Mouse (Mus musculus): Measurements from ENCODE around the gene Ahnak.
"Not testable (repeated sequence)": the region's sequence is repeated elsewhere in the genome, so short reads cannot be mapped to it uniquely, and the experiment has no call there.

Gene Ahnak

GRCm38 (mm10) chr19:9041074-9041473 lies 52.0 kb downstream of the Ahnak start:
- DNase-seq (ENCODE audit: low read depth), result peak; percentile 56

- no peak for DNase-seq (ENCODE audit: low read depth)
Measured at GRCm38 (mm10) chr19:9043123-9043522, 54.0 kb downstream of the Ahnak start.

DNA sequence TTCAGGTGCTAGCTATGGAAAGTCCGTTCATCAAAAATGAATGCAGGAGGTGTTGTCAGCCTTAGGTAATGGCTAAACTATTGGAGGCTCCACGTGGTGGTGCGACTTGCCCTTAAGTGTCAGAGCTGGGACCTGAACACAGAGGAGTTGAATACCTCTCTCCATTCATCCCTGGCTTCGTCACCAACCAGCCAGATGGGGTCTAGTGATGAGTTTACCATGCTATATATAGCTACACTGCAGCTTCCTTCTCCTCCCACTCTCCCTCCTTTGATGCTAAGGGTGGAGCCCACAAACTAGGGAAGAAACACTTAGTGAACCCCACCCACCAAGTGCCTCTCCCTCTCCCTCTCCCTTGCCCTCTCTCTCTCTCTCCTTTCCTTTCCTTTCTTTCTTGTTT lies 55.2 kb downstream of the Ahnak start:
- no peak for DNase-seq (ENCODE audit: low read depth)

DNA sequence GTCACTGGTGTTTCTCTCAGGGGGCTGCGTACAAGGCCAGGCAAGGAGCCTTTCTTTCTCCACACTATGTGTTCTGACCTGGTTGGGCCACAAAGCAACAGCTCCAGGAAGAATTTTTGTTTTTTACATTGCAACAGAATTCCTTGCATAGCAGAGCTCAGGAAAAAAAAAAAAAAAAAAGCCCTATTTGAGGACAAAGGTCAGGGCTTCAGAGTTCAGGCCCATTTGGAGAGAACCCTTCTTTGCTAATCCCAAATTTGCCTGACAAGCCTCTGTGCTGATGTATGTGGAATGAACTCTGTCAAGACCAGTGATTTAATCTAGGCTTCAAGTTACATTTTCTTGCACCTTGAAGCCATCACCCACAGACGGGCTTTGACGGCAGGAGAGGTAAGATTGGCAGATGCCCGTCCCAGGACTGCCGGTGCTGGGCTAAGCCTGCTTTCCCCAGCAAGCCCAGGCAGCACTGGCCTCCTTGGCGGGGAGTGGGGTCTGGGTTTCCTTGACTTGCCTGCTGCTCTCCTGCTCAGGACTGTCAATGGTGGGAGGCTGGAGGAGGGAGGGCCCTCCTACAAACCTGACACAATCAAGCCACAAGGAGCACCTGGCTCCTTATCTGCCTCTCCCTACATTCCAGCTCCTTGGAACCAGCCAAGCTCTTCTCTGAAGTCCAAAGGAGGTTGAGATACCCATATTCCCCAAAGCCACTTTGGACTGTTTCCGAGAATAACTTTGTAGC lies 58.3 kb downstream of the Ahnak start:
- DNase-seq (ENCODE audit: low read depth), result no peak

DNA sequence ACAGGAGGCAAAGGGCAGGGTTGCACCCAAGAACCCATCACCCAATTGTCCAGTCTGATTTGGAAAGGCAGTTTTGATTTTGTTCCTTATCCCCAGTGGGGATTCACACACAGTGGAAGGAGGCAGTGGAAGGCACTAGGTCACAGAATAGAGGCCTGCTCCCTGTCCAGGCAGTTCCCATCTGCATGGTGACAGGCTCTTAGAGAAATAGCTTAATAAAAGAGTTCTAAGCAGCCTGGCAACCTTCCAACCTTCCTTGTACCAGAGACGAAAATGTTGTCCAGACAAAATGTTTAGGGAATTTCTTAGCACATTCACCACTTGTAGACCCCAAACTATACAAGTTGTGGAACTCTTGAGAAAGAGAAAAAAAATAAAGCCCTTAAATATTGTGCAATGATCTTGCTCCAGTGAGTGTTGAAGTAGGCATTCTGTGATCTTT lies 58.9 kb downstream of the Ahnak start:
- DNase-seq (ENCODE audit: low read depth), result no peak

- no peak for DNase-seq (ENCODE audit: low read depth)
Measured at GRCm38 (mm10) chr19:9048981-9049687, 60.0 kb downstream of the Ahnak start.

GRCm38 (mm10) chr19:9050294-9051229 lies 61.5 kb downstream of the Ahnak start:
- peak; percentile 72 for DNase-seq (ENCODE audit: low read depth)

- DNase-seq (ENCODE audit: low read depth), result not testable (repeated sequence)
Measured at GRCm38 (mm10) chr19:9051985-9052384, 62.9 kb downstream of the Ahnak start.

GRCm38 (mm10) chr19:9052803-9053431 lies 63.8 kb downstream of the Ahnak start:
- DNase-seq (ENCODE audit: low read depth), result peak; percentile 94

- peak; percentile 94 for DNase-seq (ENCODE audit: low read depth)
Measured at GRCm38 (mm10) chr19:9055153-9055552, 66.1 kb downstream of the Ahnak start.

DNA sequence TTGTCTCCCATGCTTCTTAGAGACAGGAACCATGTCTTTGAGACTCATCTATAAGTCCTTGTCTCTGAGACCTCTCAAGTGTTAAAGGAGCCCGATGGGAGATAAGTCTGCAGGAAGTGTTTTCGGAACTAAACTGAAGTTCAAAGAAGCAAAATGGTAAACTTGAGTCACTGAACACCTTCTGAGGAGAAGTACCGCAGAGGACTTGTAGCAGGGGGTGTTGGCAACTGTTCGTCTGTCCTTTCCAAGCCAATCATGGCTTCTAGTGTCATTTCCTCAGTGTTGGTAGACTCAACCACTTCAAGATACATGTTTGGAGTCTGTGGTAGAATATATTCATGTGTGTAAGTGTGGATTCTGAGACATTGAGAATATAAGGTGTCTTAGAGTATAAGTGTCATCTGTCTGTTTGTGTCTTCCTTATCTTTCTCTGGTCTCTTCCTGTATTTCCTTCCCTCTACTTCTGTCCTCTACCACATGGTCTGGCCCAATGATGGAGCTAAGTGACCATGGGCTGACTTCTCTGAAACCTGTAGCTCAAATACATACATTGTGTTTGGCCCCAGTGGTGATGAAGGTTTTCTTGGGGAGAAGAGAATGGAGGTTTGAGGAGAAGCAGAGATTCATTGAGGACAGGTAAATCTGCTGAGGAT lies 66.7 kb downstream of the Ahnak start:
- peak; percentile 78 for DNase-seq (ENCODE audit: low read depth)

- no peak for DNase-seq (ENCODE audit: low read depth)
Measured at GRCm38 (mm10) chr19:9057679-9058078, 68.6 kb downstream of the Ahnak start.

DNA sequence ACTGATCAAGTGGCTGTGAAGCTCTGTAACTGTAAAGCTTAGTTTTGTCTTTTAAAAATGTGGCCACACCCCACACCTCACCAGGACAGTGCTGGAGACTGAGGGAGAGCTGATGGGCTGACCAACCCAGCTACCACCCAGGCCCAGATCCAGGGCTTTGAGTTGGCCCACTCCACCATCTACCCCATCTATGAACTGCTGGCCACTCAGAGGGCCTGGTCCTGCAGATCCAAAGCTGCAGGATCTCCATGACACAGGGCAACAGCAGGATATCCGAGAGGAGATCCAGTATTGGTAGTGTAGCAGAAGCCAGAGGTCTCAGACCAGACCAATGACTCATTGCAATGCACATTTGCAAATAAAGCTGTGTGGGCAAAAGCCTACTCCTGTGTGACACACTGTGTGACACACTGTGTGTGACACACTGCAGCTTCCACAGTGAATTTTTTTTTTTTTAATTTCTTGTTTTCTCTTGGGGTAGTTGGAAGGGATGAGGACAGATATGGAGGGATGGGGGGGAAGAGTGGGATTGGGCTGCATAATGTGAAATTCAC lies 69.3 kb downstream of the Ahnak start:
- DNase-seq (ENCODE audit: low read depth), result peak; percentile 83

DNA sequence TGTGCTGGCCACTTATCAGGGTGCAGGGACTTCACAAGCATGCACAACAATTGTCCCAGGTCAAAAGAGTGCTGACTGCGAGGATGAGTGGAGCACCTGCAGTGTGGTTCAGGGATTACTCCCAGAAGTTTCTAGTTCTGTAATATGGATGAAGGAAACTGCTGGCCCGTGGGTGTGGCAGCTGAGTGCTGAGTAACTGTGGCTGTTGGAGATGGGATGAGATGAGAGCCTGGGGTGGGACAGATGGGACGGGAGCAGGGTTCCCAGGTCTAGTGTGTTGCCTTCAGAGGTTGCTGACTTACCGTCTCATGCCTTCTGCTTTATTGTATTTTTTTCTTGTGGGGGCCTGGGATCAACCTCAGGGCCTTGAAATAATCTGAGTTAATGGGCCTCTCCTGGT lies 69.9 kb downstream of the Ahnak start:
- no peak for DNase-seq (ENCODE audit: low read depth)

GRCm38 (mm10) chr19:9059391-9059790 lies 70.3 kb downstream of the Ahnak start:
- DNase-seq (ENCODE audit: low read depth), result peak; percentile 67

- DNase-seq (ENCODE audit: low read depth), result peak; percentile 90
Measured at GRCm38 (mm10) chr19:9060103-9060502, 71.0 kb downstream of the Ahnak start.

- DNase-seq (ENCODE audit: low read depth), result no peak
Measured at GRCm38 (mm10) chr19:9061221-9061893, 72.3 kb downstream of the Ahnak start.

- peak; percentile 90 for DNase-seq (ENCODE audit: low read depth)
Measured at GRCm38 (mm10) chr19:9062822-9063221, 73.7 kb downstream of the Ahnak start.

DNA sequence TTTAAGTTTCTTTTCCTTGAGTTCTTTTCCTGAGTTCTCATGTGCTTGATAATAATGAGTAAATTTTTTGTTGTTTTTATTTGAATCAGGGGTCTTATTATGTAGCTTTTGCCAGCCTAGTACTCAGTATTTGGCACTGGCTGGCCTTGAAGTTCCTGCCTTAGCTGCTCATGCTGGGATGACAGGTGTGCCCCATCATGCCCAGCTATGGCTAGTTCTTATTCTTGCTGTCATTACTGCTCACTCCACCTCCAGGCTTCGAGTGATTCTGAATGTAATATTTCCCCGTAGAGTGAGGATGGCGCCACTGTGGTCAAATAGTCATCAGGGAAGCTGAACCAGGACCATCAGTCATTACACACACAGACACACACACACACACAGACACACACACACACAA lies 74.7 kb downstream of the Ahnak start:
- DNase-seq (ENCODE audit: low read depth), result no peak

All from 416B (cell line).